Mouse (Mus musculus) liver, adult 2 months (tissue): ENCODE data around the gene Gm47995.

Experiments
- CTCF ChIP-seq: fragments of 200-500 bp; IDR thresholded peaks from 2 replicates; pipeline ENCODE4 v1.5.1; 2011; ENCODE audit warnings: low read depth, low read length, control low read depth
- POLR2A ChIP-seq: fragments of 200-500 bp; IDR thresholded peaks from 2 replicates; pipeline ENCODE4 v1.6.1; 2011; ENCODE audit warnings: low read length, control low read depth; ENCODE audit not compliant: insufficient read depth; ENCODE audit errors: extremely low read depth

GRCm38 (mm10) chr1:151151089-151151488, 47.2 kb upstream of the Gm47995 start:
- TF ChIP-seq CTCF = no peak
- no peak for TF ChIP-seq POLR2A
